Comparison of ENCODE assay signal across 30 mouse cellular contexts in genomic region chr1:36658621-36659399, GRCm38 (mm10). TPM values are rescaled to one million over a fixed set of nuclear protein-coding genes. Genes with fewer than 3 reads are reported as not detected.
DNase-seq lines count a peak whose midpoint lies in the region; ATAC-seq and TF ChIP-seq lines count a peak whose summit lies in the region.
"Had no signal": no experiment of that assay in that cellular context is flagged by ENCODE, and none has a peak within 500 bp of the region (broad histone marks: within the 10 kb centered on the region; RNA-seq: fewer than 3 reads in every experiment).

No protein-coding gene starts in this region.

- no peak for DNase-seq in hindbrain, postnatal 0 days (ENCODE audit: low spot score)
- peak; percentile 72 for DNase-seq in A20 (ENCODE audit: low read depth, low spot score)
- no peak for DNase-seq in intestine, embryonic 14.5 days (ENCODE audit: low spot score)
- no peak for DNase-seq in left cerebral cortex, postnatal 14 days (ENCODE audit: low spot score in 2 of 2)
- DNase-seq in spleen, adult 18-20 months: no peak
- DNase-seq: adrenal gland, adult 8-10 months; cerebellum, adult 8-10 months; cerebellum, postnatal 25 days; gastrocnemius, postnatal 25 days; heart, adult 11 months; kidney, postnatal 36 days; left cerebral cortex, postnatal 4 days; thymus, adult 2 months had no signal

- H3K27me3 ChIP-seq in hindbrain, embryonic 13.5 days: no peaks in the 10 kb centered on the region
- no peaks in the 10 kb centered on the region for H3K27me3 ChIP-seq in hindbrain, postnatal 0 days (ENCODE audit: insufficient read depth, low read length)
- no peaks in the 10 kb centered on the region for H3K27me3 ChIP-seq in intestine, embryonic 14.5 days (replicated peaks; ENCODE audit: control insufficient read depth, insufficient read depth, low read length)
- H3K27me3 ChIP-seq: embryonic facial prominence, embryonic 12.5 days; heart, embryonic 15.5 days; hindbrain, embryonic 12.5 days; lung, embryonic 15.5 days; midbrain, embryonic 12.5 days; neural tube, embryonic 13.5 days had no signal

- H3K9me3 ChIP-seq in hindbrain, embryonic 13.5 days: no peaks in the 10 kb centered on the region
- H3K9me3 ChIP-seq in hindbrain, postnatal 0 days (ENCODE audit: low read length): no peaks in the 10 kb centered on the region
- H3K9me3 ChIP-seq in intestine, embryonic 14.5 days (ENCODE audit: control insufficient read depth, low read length): no peaks in the 10 kb centered on the region
- H3K9me3 ChIP-seq: embryonic facial prominence, embryonic 12.5 days; heart, embryonic 10.5 days; heart, embryonic 15.5 days; hindbrain, embryonic 12.5 days; lung, embryonic 15.5 days; midbrain, embryonic 12.5 days; neural tube, embryonic 13.5 days had no signal

- 87% methylated on average over 7 of the region's 7 CpGs for WGBS in hindbrain, embryonic 13.5 days
- 87% methylated on average over 7 of the region's 7 CpGs for WGBS in hindbrain, postnatal 0 days
- 70% methylated on average over 7 of the region's 7 CpGs for WGBS in intestine, embryonic 14.5 days

- intact Hi-C loops in left cerebral cortex, postnatal 14 days (cut with DNase I): no loop called here

- TF ChIP-seq CTCF in hindbrain, postnatal 0 days (IDR thresholded peaks at IDR 0.05; ENCODE audit: low read depth): no peak

- ATAC-seq in hindbrain, embryonic 13.5 days (ENCODE audit: low FRiP score): no peak
- no peak for ATAC-seq in hindbrain, postnatal 0 days
- 0 out of 2 replicates have a peak, but pooled peaks have one; percentile 40 for ATAC-seq in intestine, embryonic 14.5 days (replicated peaks; ENCODE audit: low FRiP score, low TSS enrichment, low read depth)
- ATAC-seq in megakaryocyte-erythroid progenitor cell, adult 5-6 weeks (replicated peaks; ENCODE audit: low FRiP score, low TSS enrichment, poor library complexity, severe bottlenecking): peak; percentile 47; the same call in 1 of the 2 replicates
- no peak for ATAC-seq in activated CD4-positive, CD25-positive, alpha-beta regulatory T cell, adult 4 months
- ATAC-seq: forebrain, embryonic 14.5 days had no signal

- H3K4me3 ChIP-seq in hindbrain, embryonic 13.5 days: no peak overlapping the region
- no peak overlapping the region for H3K4me3 ChIP-seq in hindbrain, postnatal 0 days (ENCODE audit: low read length)
- no peak overlapping the region for H3K4me3 ChIP-seq in intestine, embryonic 14.5 days (ENCODE audit: low read depth, low read length)
- H3K4me3 ChIP-seq: embryonic facial prominence, embryonic 12.5 days; heart, embryonic 10.5 days; heart, embryonic 15.5 days; hindbrain, embryonic 12.5 days; lung, embryonic 15.5 days; midbrain, embryonic 12.5 days; myocyte; neural tube, embryonic 13.5 days had no signal

- H3K4me2 ChIP-seq in hindbrain, embryonic 13.5 days: no peak overlapping the region
- H3K4me2 ChIP-seq in hindbrain, postnatal 0 days (ENCODE audit: low read depth, low read length): no peak overlapping the region
- no peak overlapping the region for H3K4me2 ChIP-seq in intestine, embryonic 14.5 days (ENCODE audit: low read length)
- H3K4me2 ChIP-seq: embryonic facial prominence, embryonic 12.5 days; heart, embryonic 15.5 days; hindbrain, embryonic 12.5 days; lung, embryonic 15.5 days; midbrain, embryonic 12.5 days; neural tube, embryonic 13.5 days had no signal

- H3K9ac ChIP-seq in hindbrain, embryonic 13.5 days: 0 out of 2 replicates have a peak overlapping the region, but pooled peaks have one; percentile 1
- no peak overlapping the region for H3K9ac ChIP-seq in hindbrain, postnatal 0 days (replicated peaks; ENCODE audit: low read length)
- H3K9ac ChIP-seq in intestine, embryonic 14.5 days (ENCODE audit: low read length): no peak overlapping the region
- H3K9ac ChIP-seq: embryonic facial prominence, embryonic 12.5 days; heart, embryonic 15.5 days; hindbrain, embryonic 12.5 days; lung, embryonic 15.5 days; midbrain, embryonic 12.5 days; neural tube, embryonic 13.5 days had no signal

- no peak overlapping the region for H3K27ac ChIP-seq in hindbrain, embryonic 13.5 days
- H3K27ac ChIP-seq in hindbrain, postnatal 0 days: no peak overlapping the region
- H3K27ac ChIP-seq in intestine, embryonic 14.5 days (ENCODE audit: low read depth): no peak overlapping the region
- H3K27ac ChIP-seq: embryonic facial prominence, embryonic 12.5 days; heart, embryonic 10.5 days; heart, embryonic 15.5 days; hindbrain, embryonic 12.5 days; lung, embryonic 15.5 days; midbrain, embryonic 12.5 days; neural tube, embryonic 13.5 days had no signal

- no peaks in the 10 kb centered on the region for H3K4me1 ChIP-seq in hindbrain, embryonic 13.5 days (replicated peaks)
- no peaks in the 10 kb centered on the region for H3K4me1 ChIP-seq in hindbrain, postnatal 0 days (ENCODE audit: insufficient read depth, low read length)
- H3K4me1 ChIP-seq in intestine, embryonic 14.5 days (replicated peaks; ENCODE audit: control insufficient read depth, insufficient read depth, low read length): no peaks in the 10 kb centered on the region
- H3K4me1 ChIP-seq: embryonic facial prominence, embryonic 12.5 days; hindbrain, embryonic 12.5 days; lung, embryonic 15.5 days; midbrain, embryonic 12.5 days; neural tube, embryonic 13.5 days had no signal

- H3K36me3 ChIP-seq in hindbrain, embryonic 13.5 days: no peaks in the 10 kb centered on the region
- no peaks in the 10 kb centered on the region for H3K36me3 ChIP-seq in hindbrain, postnatal 0 days (ENCODE audit: insufficient read depth, low read length)
- no peaks in the 10 kb centered on the region for H3K36me3 ChIP-seq in intestine, embryonic 14.5 days (ENCODE audit: control insufficient read depth, insufficient read depth, low read length)
- H3K36me3 ChIP-seq: embryonic facial prominence, embryonic 12.5 days; heart, embryonic 10.5 days; heart, embryonic 15.5 days; hindbrain, embryonic 12.5 days; lung, embryonic 15.5 days; midbrain, embryonic 12.5 days; neural tube, embryonic 13.5 days had no signal

RNA-seq across cellular contexts. Expression of gene Fam178b, which starts 24.2 kb away (rescaled TPM):
- 0.27 and 0.32 TPM in 2 replicates for polyA plus RNA-seq in hindbrain, embryonic 13.5 days (2015; fragmentation: Nextera tagmentation; extraction: Ambion mirVana)
- total RNA-seq in hindbrain, postnatal 0 days (2014; rRNA removed): not detected in 2 replicates
- 0.21 and 0.41 TPM in 2 replicates for polyA plus RNA-seq in hindbrain, postnatal 0 days (2015; fragmentation: Nextera tagmentation; extraction: Ambion mirVana)
- 0.39 and 0.55 TPM in 2 replicates for polyA plus RNA-seq in intestine, embryonic 14.5 days (2014; fragmentation: Nextera tagmentation; extraction: Ambion mirVana)
- total RNA-seq in megakaryocyte-erythroid progenitor cell, adult 5-6 weeks (2014; fragmentation: Nextera tagmentation): not detected in 2 replicates
- not detected in 2 replicates for total RNA-seq in megakaryocyte-erythroid progenitor cell, adult 5-6 weeks (2017)
- under 1 TPM in 1 of 2 experiments, not detected in 1; 0.53 TPM for total RNA-seq in left cerebral cortex, postnatal 14 days (2021)
- not detected for polyA plus RNA-seq in activated CD4-positive, CD25-positive, alpha-beta regulatory T cell, adult 4 months (2017; shearing (Covaris generic))
- total RNA-seq: left cerebral cortex, postnatal 4 days; midbrain, postnatal 0 days had no signal
- polyA plus RNA-seq: forebrain, embryonic 14.5 days; midbrain, embryonic 12.5 days had no signal

RNA-seq across cellular contexts. Expression of gene Cox5b, which starts 32.4 kb away (rescaled TPM):
- polyA plus RNA-seq in hindbrain, embryonic 13.5 days (2015; fragmentation: Nextera tagmentation; extraction: Ambion mirVana): 619 and 648 TPM in 2 replicates
- 346 and 404 TPM in 2 replicates for total RNA-seq in hindbrain, postnatal 0 days (2014; rRNA removed)
- 977 and 1,021 TPM in 2 replicates for polyA plus RNA-seq in hindbrain, postnatal 0 days (2015; fragmentation: Nextera tagmentation; extraction: Ambion mirVana)
- 736 and 800 TPM in 2 replicates for polyA plus RNA-seq in intestine, embryonic 14.5 days (2014; fragmentation: Nextera tagmentation; extraction: Ambion mirVana)
- 728 and 806 TPM in 2 replicates for total RNA-seq in megakaryocyte-erythroid progenitor cell, adult 5-6 weeks (2014; fragmentation: Nextera tagmentation)
- total RNA-seq in megakaryocyte-erythroid progenitor cell, adult 5-6 weeks (2017): 1,234 and 1,237 TPM in 2 replicates
- total RNA-seq in left cerebral cortex, postnatal 14 days (2021): 100 to 1,000 TPM; 688 to 718 TPM
- 100 to 1,000 TPM; 325 to 418 TPM for polyA plus RNA-seq in activated CD4-positive, CD25-positive, alpha-beta regulatory T cell, adult 4 months (2017; shearing (Covaris generic))

RNA-seq across cellular contexts. Expression of gene 4933424G06Rik, which starts 51.1 kb away (rescaled TPM):
- polyA plus RNA-seq in hindbrain, embryonic 13.5 days (2015; fragmentation: Nextera tagmentation; extraction: Ambion mirVana): 0.43 and 0.57 TPM in 2 replicates
- total RNA-seq in hindbrain, postnatal 0 days (2014; rRNA removed): not detected in 2 replicates
- polyA plus RNA-seq in hindbrain, postnatal 0 days (2015; fragmentation: Nextera tagmentation; extraction: Ambion mirVana): 0.77 and 0.89 TPM in 2 replicates
- not detected in 2 replicates for polyA plus RNA-seq in intestine, embryonic 14.5 days (2014; fragmentation: Nextera tagmentation; extraction: Ambion mirVana)
- total RNA-seq in megakaryocyte-erythroid progenitor cell, adult 5-6 weeks (2014; fragmentation: Nextera tagmentation): not detected in 2 replicates
- total RNA-seq in megakaryocyte-erythroid progenitor cell, adult 5-6 weeks (2017): not detected in 2 replicates
- 1 to 10 TPM; 1.3 to 1.7 TPM for total RNA-seq in left cerebral cortex, postnatal 14 days (2021)
- not detected for polyA plus RNA-seq in activated CD4-positive, CD25-positive, alpha-beta regulatory T cell, adult 4 months (2017; shearing (Covaris generic))
- total RNA-seq: adrenal gland, adult 8-10 months; adrenal gland, postnatal 4 days; heart, postnatal 25 days; midbrain, postnatal 0 days had no signal
- polyA plus RNA-seq: embryonic facial prominence, embryonic 12.5 days; forebrain, embryonic 14.5 days; heart, embryonic 10.5 days; hindbrain, embryonic 12.5 days; kidney, embryonic 14.5 days; liver, embryonic 16.5 days; lung, embryonic 15.5 days; thymus, adult 2 months had no signal

RNA-seq across cellular contexts. Expression of gene Actr1b, which starts 55.4 kb away (rescaled TPM):
- polyA plus RNA-seq in hindbrain, embryonic 13.5 days (2015; fragmentation: Nextera tagmentation; extraction: Ambion mirVana): 101 and 107 TPM in 2 replicates
- total RNA-seq in hindbrain, postnatal 0 days (2014; rRNA removed): 174 and 178 TPM in 2 replicates
- 117 and 119 TPM in 2 replicates for polyA plus RNA-seq in hindbrain, postnatal 0 days (2015; fragmentation: Nextera tagmentation; extraction: Ambion mirVana)
- polyA plus RNA-seq in intestine, embryonic 14.5 days (2014; fragmentation: Nextera tagmentation; extraction: Ambion mirVana): 97.0 and 101 TPM in 2 replicates
- total RNA-seq in megakaryocyte-erythroid progenitor cell, adult 5-6 weeks (2014; fragmentation: Nextera tagmentation): 45.8 and 49.2 TPM in 2 replicates
- 49.1 and 51.1 TPM in 2 replicates for total RNA-seq in megakaryocyte-erythroid progenitor cell, adult 5-6 weeks (2017)
- 100 to 1,000 TPM; 273 to 294 TPM for total RNA-seq in left cerebral cortex, postnatal 14 days (2021)
- 10 to 100 TPM; 41.9 to 51.7 TPM for polyA plus RNA-seq in activated CD4-positive, CD25-positive, alpha-beta regulatory T cell, adult 4 months (2017; shearing (Covaris generic))

Comparison
In these comparisons a context has a peak if more than half of its experiments do, and no peak if none do; other contexts are left out.
1. ATAC-seq: peak in intestine, embryonic 14.5 days (single experiment) and megakaryocyte-erythroid progenitor cell, adult 5-6 weeks (single experiment); none in hindbrain, embryonic 13.5 days (single experiment), hindbrain, postnatal 0 days (single experiment) and activated CD4-positive, CD25-positive, alpha-beta regulatory T cell, adult 4 months (single experiment).